Mouse (Mus musculus): Measurements from ENCODE around the gene Wwc1. TPM values are rescaled to one million over a fixed set of nuclear protein-coding genes. Genes with fewer than 3 reads are reported as not detected.

Gene Wwc1
- polyA plus RNA-seq, 1 experiment from 2014 or later = 3.5 TPM

DNA sequence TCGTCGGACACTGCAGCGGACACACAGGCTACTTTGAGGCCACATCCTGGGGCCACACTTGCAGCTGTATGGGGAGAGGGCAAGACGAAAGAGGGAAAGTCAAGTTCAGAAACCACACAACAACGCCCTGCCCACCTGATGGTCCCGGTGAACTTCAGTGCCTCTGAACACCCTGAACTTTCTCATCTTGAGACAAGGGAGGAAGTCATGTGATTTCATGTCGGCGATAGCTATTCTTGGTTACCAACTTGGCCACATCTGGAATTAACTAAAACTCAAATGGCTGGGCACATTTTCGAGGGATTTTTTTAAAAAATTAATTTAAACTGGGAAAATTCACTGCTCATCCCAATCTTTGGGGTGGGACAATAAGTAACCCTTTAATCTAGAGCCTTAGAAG is 109.4 kb downstream of the Wwc1 start:
- Histone ChIP-seq H3K36me3 (peaks cover 13% of the 10 kb centered on the region), H3K27ac (no peak overlapping the region), H3K4me1 (peaks cover 11% of the 10 kb centered on the region), H3K4me3 (no peak overlapping the region), H3K9me3 (no peaks in the 10 kb centered on the region), H3K27me3 (no peaks in the 10 kb centered on the region), H3K9ac (no peak overlapping the region), H3K4me2 (no peak overlapping the region)
- no peak for ATAC-seq (ENCODE audit: insufficient number of reproducible peaks, insufficient read depth, low FRiP score, low TSS enrichment, low read depth)
- WGBS = 56% methylated on average over 9 of the region's 9 CpGs

DNA sequence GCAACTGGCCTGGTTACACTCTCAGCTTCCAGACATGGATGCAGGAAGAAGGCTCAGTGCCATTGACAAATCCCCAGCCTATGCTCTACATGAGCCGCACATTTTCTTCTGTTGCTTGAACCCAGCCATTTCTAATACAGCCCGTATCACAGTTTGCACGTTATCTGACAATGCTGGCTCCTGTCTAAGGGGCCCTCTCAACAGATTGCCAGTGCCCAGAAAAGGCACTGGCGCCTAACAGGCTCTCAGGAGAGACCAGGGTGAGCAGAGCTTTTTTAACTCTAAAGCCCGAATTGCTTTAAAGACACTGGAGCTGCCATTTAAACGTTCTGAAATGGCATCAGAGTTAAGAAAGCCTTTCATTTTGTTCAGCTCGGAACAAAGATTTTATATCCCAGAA is 114.2 kb downstream of the Wwc1 start:
- Histone ChIP-seq H3K4me3 (no peak overlapping the region), H3K36me3 (peaks cover 11% of the 10 kb centered on the region), H3K9ac (no peak overlapping the region), H3K4me1 (peaks cover 22% of the 10 kb centered on the region), H3K27me3 (no peaks in the 10 kb centered on the region), H3K4me2 (no peak overlapping the region), H3K9me3 (no peaks in the 10 kb centered on the region), H3K27ac (no peak overlapping the region)
- 72% methylated on average over 7 of the region's 7 CpGs for WGBS
- ATAC-seq (ENCODE audit: insufficient number of reproducible peaks, insufficient read depth, low FRiP score, low TSS enrichment, low read depth) = no peak

DNA sequence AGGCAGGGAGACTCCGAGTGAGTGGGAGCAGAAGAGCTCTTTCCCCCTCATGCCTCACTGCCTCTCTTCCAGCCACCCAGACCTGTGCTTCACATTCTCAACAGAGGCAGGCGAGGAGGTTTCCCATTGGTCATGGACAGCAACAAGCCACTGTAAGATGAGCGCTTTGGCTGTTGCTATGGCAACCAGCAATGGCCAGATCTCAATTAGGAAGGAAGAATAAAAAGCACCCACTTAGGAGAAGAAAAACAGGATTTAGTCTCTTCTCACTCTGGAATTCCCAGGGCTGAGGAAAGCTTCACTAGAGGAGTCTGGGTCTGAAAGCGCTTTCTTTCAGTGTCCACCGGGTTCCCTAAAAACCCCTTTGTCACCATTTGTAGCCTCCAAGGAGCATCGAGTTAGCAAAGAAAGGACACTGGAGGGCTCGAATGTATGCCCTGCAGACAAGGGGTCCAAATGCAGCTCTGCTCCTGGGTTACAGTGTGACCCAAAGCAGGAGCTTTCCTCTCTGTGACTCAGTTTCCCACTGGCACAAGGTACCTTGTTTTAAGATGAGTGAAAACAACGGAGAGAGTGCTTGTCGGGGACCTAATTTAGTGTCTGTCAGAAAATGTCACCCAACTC is 115.2 kb downstream of the Wwc1 start:
- H3K9me3 ChIP-seq = no peaks in the 10 kb centered on the region
- ATAC-seq (ENCODE audit: insufficient number of reproducible peaks, insufficient read depth, low FRiP score, low TSS enrichment, low read depth) = peak; percentile 81
- H3K4me3 ChIP-seq = no peak overlapping the region
- no peaks in the 10 kb centered on the region for H3K27me3 ChIP-seq
- H3K36me3 ChIP-seq = peaks cover 11% of the 10 kb centered on the region
- 16% methylated on average over 9 of the region's 9 CpGs for WGBS
- H3K9ac ChIP-seq = 0 out of 2 replicates have a peak overlapping the region, but pooled peaks have one; percentile 40
- H3K27ac ChIP-seq = peak overlapping the region; percentile 11
- peaks cover 18% of the 10 kb centered on the region for H3K4me1 ChIP-seq
- peak overlapping the region; percentile 21 for H3K4me2 ChIP-seq

DNA sequence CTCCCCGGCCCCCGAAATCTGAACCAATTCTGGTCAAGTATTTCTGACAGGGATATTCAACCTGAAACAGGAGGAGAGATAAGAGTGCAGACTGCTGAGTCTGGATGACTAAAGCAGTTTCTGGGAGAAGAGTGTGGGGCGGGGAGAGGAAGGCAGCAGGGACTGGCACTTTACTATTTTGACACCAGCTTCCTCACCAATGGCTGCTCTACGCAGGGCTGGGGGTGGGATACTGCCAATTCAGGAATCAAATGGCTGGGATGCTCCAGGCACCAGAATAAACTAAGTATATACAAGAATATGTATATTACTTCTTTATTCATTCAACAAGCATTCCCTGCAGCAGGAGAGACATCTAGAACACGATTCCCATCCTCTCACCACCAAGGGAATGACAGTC is 116.7 kb downstream of the Wwc1 start:
- Histone ChIP-seq H3K4me3 (no peak overlapping the region), H3K36me3 (peaks cover 8% of the 10 kb centered on the region), H3K9ac (no peak overlapping the region), H3K4me2 (no peak overlapping the region), H3K9me3 (no peaks in the 10 kb centered on the region), H3K4me1 (peaks cover 18% of the 10 kb centered on the region), H3K27me3 (no peaks in the 10 kb centered on the region), H3K27ac (no peak overlapping the region)
- no peak for ATAC-seq (ENCODE audit: insufficient number of reproducible peaks, insufficient read depth, low FRiP score, low TSS enrichment, low read depth)
- 78% methylated on average over 5 of the region's 5 CpGs for WGBS

DNA sequence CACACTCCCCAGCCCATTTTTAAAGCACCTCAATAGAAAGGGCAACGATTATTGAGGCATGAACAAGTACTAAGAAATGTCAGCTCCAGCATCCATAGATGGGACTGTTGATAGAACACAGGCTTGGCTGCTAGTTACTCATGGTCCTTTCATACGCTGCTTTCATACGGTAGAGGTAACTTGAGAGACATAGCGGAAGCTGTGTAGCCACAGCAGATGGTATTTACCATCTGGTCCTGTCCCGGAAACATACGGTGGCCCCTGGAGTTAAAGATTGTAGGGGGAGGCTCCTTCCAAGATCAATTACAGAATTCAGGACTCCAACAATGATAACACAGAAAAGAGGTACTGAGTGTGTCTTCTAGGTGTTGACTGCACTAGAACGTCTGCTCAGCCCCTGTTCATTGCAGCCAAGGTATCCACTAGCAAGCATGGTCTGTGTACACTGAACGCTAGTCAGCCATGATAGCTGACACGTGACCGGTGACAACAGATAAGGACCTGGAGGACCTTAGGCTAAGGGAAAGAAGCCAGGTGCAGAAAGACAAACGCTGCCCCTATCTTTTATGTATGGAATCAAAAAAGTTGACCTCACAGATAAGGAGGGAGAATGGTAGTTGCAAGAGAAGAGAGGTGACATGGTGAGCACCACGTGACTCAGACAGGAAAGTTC is 122.8 kb downstream of the Wwc1 start:
- Histone ChIP-seq H3K27ac (no peak overlapping the region), H3K4me1 (peaks cover 9% of the 10 kb centered on the region; the same call in 1 of the 2 replicates), H3K4me3 (no peak overlapping the region), H3K9me3 (no peaks in the 10 kb centered on the region), H3K27me3 (no peaks in the 10 kb centered on the region), H3K9ac (no peak overlapping the region), H3K4me2 (no peak overlapping the region), H3K36me3 (peaks cover 4% of the 10 kb centered on the region; the same call in 1 of the 2 replicates)
- no peak for ATAC-seq (ENCODE audit: insufficient number of reproducible peaks, insufficient read depth, low FRiP score, low TSS enrichment, low read depth)
- 73% methylated on average over 12 of the region's 12 CpGs for WGBS

DNA sequence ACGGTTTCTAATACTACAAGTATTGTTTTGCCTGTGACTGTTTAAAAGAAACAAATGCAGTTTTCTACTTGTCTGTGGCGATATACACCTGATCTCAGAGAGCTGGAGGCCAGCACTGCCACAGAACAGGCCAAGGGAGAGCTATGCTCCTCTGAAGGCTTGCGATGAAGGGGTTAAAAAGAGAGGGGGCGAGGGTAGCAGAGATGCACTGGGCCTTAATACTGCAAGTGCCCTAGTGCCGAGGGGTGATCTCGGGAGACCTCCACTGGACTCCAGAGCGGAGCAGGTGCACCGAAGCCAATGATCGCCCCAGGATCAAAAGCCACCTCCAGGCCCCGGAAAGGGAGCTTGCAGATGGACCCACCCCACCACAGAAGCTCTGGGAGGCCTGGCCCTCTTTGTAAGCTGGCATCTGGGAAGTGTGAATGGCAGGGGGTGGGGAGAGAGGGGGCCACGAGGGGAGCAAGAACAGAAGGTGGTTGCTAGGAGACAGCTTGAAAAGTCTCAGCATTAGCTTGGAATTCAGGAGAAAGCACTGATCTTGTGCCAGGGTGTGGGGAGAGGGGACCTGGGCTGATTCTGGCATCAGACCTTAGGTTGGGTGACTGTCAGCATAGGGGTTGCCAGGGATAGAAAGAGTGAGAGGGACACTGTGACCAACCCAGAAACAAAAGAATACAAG is 123.8 kb downstream of the Wwc1 start:
- Histone ChIP-seq H3K27ac (no peak overlapping the region), H3K9ac (no peak overlapping the region), H3K4me3 (no peak overlapping the region), H3K27me3 (no peaks in the 10 kb centered on the region), H3K9me3 (no peaks in the 10 kb centered on the region), H3K4me1 (peaks cover 9% of the 10 kb centered on the region; the same call in 1 of the 2 replicates), H3K4me2 (no peak overlapping the region), H3K36me3 (peaks cover 11% of the 10 kb centered on the region; the same call in 1 of the 2 replicates)
- no peak for ATAC-seq (ENCODE audit: insufficient number of reproducible peaks, insufficient read depth, low FRiP score, low TSS enrichment, low read depth)
- WGBS = 57% methylated on average over 11 of the region's 11 CpGs

DNA sequence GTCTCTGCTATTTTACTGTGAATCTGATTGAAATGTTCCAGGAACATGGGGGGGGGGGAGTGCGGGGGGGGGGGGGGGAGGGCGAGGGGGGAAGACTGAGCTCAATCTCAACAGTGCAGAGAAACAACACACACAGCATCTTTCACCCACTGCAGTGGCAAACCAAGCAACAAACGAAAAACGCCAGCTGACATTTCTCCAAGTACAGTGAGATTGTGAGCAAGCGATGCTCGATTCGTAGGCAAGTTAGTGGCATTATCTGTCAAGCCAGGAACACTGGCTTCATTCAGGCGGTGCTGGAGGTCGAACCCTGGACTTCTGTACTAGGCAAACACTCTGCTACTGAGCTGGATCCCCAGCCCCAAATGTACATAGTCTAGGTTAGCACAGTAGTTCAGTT is 124.8 kb downstream of the Wwc1 start:
- no peak for ATAC-seq (ENCODE audit: insufficient number of reproducible peaks, insufficient read depth, low FRiP score, low TSS enrichment, low read depth)
- Histone ChIP-seq H3K27me3 (no peaks in the 10 kb centered on the region), H3K9me3 (no peaks in the 10 kb centered on the region), H3K4me1 (peaks cover 9% of the 10 kb centered on the region; the same call in 1 of the 2 replicates), H3K4me2 (no peak overlapping the region), H3K9ac (no peak overlapping the region), H3K27ac (no peak overlapping the region), H3K36me3 (peaks cover 14% of the 10 kb centered on the region; the same call in 1 of the 2 replicates), H3K4me3 (no peak overlapping the region)
- 69% methylated on average over 9 of the region's 9 CpGs for WGBS

DNA sequence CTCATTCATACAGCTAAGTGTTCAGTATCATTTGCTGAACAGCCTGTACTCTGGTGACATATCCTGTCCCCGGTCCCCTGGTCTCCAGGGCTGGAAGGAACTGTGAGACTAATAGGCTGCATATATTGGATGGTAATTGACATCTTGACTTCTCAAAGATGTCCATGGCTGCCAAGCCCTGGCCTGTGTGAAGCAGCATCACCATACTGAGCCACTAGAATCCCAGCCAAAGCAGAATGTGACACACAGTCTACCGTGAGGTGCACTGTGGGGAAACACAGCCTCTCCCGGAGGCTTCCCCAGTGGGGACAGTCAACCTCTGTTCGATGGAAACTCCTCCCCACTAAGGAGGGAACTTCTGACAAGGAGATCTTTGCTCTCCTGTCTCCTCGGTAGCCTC is 125.4 kb downstream of the Wwc1 start:
- Histone ChIP-seq H3K9ac (no peak overlapping the region), H3K4me2 (no peak overlapping the region), H3K27ac (no peak overlapping the region), H3K4me3 (no peak overlapping the region), H3K27me3 (no peaks in the 10 kb centered on the region), H3K9me3 (no peaks in the 10 kb centered on the region), H3K4me1 (peaks cover 9% of the 10 kb centered on the region; the same call in 1 of the 2 replicates), H3K36me3 (peaks cover 14% of the 10 kb centered on the region; the same call in 1 of the 2 replicates)
- 83% methylated on average over 5 of the region's 5 CpGs for WGBS
- ATAC-seq (ENCODE audit: insufficient number of reproducible peaks, insufficient read depth, low FRiP score, low TSS enrichment, low read depth) = no peak

DNA sequence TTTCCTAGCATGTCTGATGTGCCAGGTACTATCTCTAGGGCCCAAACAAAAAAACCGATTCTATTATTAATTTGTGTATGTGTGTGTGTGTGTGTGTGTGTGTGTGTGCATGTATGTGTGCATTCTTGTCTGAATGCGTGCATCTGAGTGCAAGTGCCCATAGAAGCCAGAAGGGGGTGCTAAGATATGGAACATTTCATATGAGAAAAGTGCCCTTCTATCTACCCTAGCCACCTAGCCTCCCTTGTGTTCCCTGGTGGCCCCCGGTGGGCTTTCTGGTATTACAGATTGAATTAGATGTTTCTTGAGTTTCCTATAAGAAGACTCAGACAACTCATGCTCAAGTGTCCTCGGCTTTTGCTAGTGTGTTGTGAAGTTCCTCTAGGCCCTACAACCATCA is 126.7 kb downstream of the Wwc1 start:
- H3K4me1 ChIP-seq = peaks cover 9% of the 10 kb centered on the region; the same call in 1 of the 2 replicates
- ATAC-seq (ENCODE audit: insufficient number of reproducible peaks, insufficient read depth, low FRiP score, low TSS enrichment, low read depth) = no peak
- 93% methylated on average over 4 of the region's 4 CpGs for WGBS

DNA sequence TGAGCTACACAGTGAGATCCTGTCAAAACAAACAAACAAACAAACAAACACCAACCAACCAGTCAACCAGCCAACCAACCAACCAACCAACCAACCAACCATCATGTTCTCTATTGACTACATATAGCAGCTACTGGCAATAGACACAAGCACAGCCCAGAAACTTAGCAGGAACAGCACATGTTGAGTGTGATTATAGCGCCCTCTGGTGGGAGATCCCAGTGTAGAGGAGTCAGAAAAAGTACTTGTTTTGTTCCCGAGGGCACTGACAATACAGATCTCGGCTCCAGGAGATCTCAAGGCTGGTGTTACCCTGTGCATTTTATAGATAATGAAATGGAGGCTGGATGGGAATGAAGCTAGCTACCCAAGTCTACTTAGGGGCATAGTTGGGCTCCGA is 127.6 kb downstream of the Wwc1 start:
- Histone ChIP-seq H3K4me1 (peaks cover 9% of the 10 kb centered on the region; the same call in 1 of the 2 replicates), H3K27ac (no peak overlapping the region), H3K9ac (no peak overlapping the region), H3K27me3 (no peaks in the 10 kb centered on the region), H3K4me3 (no peak overlapping the region), H3K4me2 (no peak overlapping the region), H3K36me3 (peaks cover 14% of the 10 kb centered on the region; the same call in 1 of the 2 replicates), H3K9me3 (no peaks in the 10 kb centered on the region)
- ATAC-seq (ENCODE audit: insufficient number of reproducible peaks, insufficient read depth, low FRiP score, low TSS enrichment, low read depth) = no peak
- 52% methylated on average over 4 of the region's 4 CpGs for WGBS

More for the DNA sequence above, 126.7 kb downstream of the Wwc1 start:
- no peak overlapping the region for H3K4me2 ChIP-seq
- no peak overlapping the region for H3K4me3 ChIP-seq
- peaks cover 14% of the 10 kb centered on the region; the same call in 1 of the 2 replicates for H3K36me3 ChIP-seq
- no peaks in the 10 kb centered on the region for H3K27me3 ChIP-seq
- H3K27ac ChIP-seq = no peak overlapping the region
- H3K9ac ChIP-seq = no peak overlapping the region
- H3K9me3 ChIP-seq = no peaks in the 10 kb centered on the region

DNA sequence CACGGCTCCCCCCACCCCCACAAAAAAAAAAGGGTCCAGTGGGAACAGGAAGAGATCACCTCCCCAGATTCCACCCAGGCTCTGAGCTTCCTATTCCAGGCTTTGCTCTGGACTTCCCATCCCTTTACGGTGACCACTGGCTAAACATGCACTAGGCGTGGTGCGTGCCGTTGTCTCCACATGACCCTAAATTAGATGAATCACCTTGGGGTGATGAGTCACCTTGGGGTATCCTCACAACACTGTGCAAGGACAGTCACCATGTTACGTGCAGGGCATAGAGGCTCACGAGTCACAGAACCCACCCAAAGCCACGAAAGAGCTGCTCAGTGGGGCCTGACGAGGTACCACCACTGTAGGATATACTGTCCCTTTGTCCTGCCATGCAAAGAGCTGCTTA is 136.0 kb downstream of the Wwc1 start:
- ATAC-seq (ENCODE audit: insufficient number of reproducible peaks, insufficient read depth, low FRiP score, low TSS enrichment, low read depth) = no peak
- 88% methylated on average over 9 of the region's 9 CpGs for WGBS
- no peaks in the 10 kb centered on the region for H3K27me3 ChIP-seq
- H3K4me2 ChIP-seq = no peak overlapping the region
- H3K9me3 ChIP-seq = no peaks in the 10 kb centered on the region
- no peak overlapping the region for H3K4me3 ChIP-seq
- H3K9ac ChIP-seq = no peak overlapping the region
- H3K4me1 ChIP-seq = no peaks in the 10 kb centered on the region
- H3K27ac ChIP-seq = no peak overlapping the region
- peaks cover 3% of the 10 kb centered on the region; the same call in 1 of the 2 replicates for H3K36me3 ChIP-seq
